Mouse (Mus musculus) left cerebral cortex, postnatal 10 days (tissue): ENCODE data around the gene Gstm2. TPM values are rescaled to one million over a fixed set of nuclear protein-coding genes. Genes with fewer than 3 reads are reported as not detected.
"Not testable (repeated sequence)": the region's sequence is repeated elsewhere in the genome, so short reads cannot be mapped to it uniquely, and the experiment has no call there.

ENCODE experiments used
- DNase-seq, 2 experiments: peaks; one replicate each; pipeline ENCODE4 v3.0.0; 2021 to 2022; ENCODE audit warnings: low spot score in 2 of 2, mixed read lengths in 1 of 2; ENCODE audit errors: extremely low spot score in 1 of 2
- intact Hi-C: fragments of 180-260 bp; cut with DNase I; formaldehyde crosslinking; loops from one replicate; pipeline ENCODE4 v1.15.1; 2025
- total RNA-seq, 2 experiments: library from RNA; stranded (reverse); gene quantifications; 2 replicates each; pipeline ENCODE4 v1.2.3; 2021

Gene Gstm2
- total RNA-seq, 2 experiments from 2014 or later = 2.5 to 3.7 TPM

GRCm38 (mm10) chr3:107953906-107954305 is 32.3 kb downstream of the Gstm2 start:
- DNase-seq = no peak
- intact Hi-C loops = loop anchor here (5.0 kb wide), 1 partner anchor 63 kb away; the partner anchor contains the start of gene Gstm1

DNA sequence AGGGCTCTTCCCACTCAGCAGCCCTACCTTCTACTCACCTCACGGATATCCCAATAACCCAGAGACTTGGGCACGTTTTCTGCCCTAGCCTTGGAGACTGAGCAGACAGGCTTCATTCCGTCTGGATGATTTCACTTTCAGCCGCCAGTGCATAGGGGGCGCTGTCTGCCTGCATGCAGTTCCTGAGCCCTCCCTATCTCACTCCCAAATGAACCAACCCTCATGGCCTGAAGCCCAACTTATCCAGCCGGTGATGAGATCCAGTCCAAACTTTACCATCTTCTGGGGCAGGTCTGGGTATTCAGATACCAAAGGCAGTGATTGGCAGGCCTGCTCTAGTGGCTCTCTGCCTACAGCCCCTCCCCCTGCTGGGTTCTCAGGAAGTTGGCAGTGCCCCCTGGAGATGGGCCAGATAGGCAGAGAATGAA is 32.9 kb downstream of the Gstm2 start:
- intact Hi-C loops = loop anchor here (5.0 kb wide), 1 partner anchor 64 kb away; the partner anchor contains the start of gene Gstm1

DNA sequence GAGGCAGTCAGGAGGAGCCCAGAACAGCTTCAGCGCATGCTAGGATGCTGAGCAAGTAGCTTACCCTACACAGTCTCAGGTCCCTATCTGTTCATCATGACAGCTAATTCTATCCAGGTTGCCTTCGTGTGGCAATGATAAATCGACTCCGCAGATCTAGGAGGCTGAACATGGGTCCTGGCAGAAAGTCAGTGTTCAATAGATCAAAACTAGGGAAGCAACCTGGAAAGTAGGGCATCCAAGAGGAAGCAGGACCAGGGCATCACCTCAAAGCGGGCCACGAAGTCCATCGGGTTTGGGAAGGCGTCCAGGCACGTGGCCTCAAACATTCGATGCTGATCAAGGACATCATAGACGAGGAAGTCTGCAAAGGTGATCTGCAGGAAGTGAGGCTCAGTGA is 35.7 kb downstream of the Gstm2 start:
- intact Hi-C loops = loop anchor here (5.0 kb wide), 1 partner anchor 67 kb away; the partner anchor contains the start of gene Gstm1
- DNase-seq = no peak

More for the DNA sequence above, 32.9 kb downstream of the Gstm2 start:
- DNase-seq = peak; percentile 36 to 81

DNA sequence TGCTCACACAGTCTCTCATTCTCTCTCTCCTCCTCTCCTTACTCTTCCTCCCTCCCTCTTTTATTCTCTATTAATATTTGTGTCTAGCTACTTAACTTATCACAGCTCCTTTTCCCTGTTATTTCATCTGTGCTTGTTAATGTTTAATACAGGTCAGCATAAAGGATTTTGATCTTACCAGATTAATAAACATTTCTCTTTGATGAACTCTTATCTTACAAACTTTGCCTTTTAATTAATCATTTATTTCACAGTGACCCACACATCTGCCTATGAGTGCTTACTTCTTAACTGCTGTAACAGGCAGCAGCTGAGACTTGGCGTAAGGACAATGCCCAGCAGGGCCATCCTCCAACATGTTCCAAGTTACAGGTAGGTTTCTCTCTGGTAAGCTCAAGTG is 36.8 kb downstream of the Gstm2 start:
- intact Hi-C loops, DNase-seq: not testable (repeated sequence)

DNA sequence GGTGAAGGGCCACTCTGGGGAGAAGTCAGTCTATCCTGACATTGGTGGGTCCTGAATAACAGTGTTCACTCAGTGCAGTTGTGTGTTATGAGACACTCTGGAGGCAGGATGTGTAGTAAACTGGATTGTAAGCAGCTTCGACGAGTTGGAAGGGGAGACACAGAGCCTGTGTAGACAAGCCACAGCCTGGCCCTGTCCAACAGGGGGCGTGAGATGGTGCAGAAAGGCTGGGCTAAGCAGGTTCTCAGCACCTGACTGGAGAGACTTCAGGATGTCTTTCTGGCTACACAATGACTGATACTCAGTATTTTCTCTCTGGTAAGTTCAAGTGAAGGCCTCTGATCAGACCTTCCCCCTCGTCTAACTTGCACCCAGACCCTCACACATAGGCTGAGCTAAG is 40.5 kb downstream of the Gstm2 start:
- no peak for DNase-seq
- intact Hi-C loops = no loop called here

DNA sequence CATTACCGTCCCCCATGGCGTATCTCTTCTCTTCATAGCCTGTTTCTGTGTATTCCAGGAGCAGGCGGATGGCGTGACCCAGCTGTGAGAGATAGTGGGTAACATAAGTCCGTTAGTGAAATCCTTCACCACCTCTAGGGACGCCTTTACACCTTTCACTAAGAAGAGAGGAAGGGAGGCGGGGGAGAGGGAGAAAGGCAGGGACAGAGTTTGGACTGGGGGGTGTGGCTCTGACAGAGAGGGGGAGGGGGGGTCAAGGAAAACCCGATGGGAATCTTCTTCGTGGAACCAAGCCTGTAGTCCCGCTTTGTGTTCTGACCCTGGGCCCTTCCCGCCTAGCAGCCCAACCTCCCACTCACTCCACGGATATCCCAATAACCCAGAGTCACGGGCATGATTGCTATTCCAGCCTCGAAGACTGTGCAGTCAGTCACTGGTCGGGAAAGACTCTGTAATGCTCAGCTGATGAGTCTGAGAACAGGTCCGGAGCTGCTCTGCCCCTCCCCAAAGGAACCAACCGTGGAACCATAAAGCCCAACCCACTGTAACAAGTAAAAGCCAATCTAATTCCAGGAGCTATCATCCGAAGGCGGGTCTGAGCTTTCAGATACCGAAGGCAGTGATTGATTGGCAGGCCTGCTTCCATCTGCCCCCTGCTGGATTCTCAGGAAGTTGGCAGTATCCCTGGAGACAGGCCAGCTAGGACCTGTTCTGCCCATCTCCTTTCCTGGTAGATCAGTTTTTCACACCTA is 42.8 kb downstream of the Gstm2 start, which contains the start of gene Gstm6:
Gstm6 (minus strand) TSS at position 511 of the 752 bp plus-strand sequence.
- intact Hi-C loops = no loop called here
- DNase-seq = peak in 1 of 2 experiments; percentile 53

DNA sequence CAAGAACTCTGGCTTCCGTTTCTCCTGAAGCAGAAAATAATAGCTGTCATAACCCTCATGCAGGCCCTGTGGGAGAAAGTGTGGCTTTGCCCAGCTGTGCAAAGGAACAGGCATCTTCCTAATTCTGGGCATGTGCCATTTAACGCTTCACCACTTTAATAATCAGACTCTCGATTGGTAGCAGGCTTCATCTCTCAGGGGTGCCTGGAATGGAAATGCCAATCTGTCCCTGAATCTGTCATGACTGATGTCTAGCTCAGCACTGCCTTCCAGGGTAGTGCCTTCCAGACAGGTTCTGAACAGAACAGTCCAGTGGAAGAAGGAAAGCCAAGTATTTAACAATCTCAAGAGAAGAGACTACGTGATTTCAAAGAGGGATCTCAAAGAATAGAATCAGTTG is 45.0 kb downstream of the Gstm2 start:
- no peak for DNase-seq
- intact Hi-C loops = no loop called here

- no peak for DNase-seq
Measured at GRCm38 (mm10) chr3:107940524-107940923, 45.7 kb downstream of the Gstm2 start.

GRCm38 (mm10) chr3:107939830-107940229 is 46.4 kb downstream of the Gstm2 start:
- intact Hi-C loops = loop anchor here (10.0 kb wide), 2 partner anchors 75 to 205 kb away; partner anchors contain the start of genes Gnai3 and Gstm1
- peak; percentile 25 to 52 for DNase-seq

More at GRCm38 (mm10) chr3:107940524-107940923, 45.7 kb downstream of the Gstm2 start:
- intact Hi-C loops = no loop called here

GRCm38 (mm10) chr3:107939403-107939802 is 46.9 kb downstream of the Gstm2 start:
- intact Hi-C loops = loop anchor here (10.0 kb wide), 2 partner anchors 75 to 205 kb away; partner anchors contain the start of genes Gnai3 and Gstm1

GRCm38 (mm10) chr3:107935888-107936287 is 50.4 kb downstream of the Gstm2 start:
- intact Hi-C loops = loop anchor here (10.0 kb wide), 2 partner anchors 79 to 209 kb away; partner anchors contain the start of genes Gnai3 and Gstm1
- DNase-seq = no peak

More at GRCm38 (mm10) chr3:107939403-107939802, 46.9 kb downstream of the Gstm2 start:
- peak in 1 of 2 experiments; percentile 71 for DNase-seq

GRCm38 (mm10) chr3:107935268-107935667 is 51.0 kb downstream of the Gstm2 start:
- intact Hi-C loops = loop anchor here (10.0 kb wide), 2 partner anchors 80 to 210 kb away; partner anchors contain the start of genes Gnai3 and Gstm1
- DNase-seq = peak in 1 of 2 experiments; percentile 9

GRCm38 (mm10) chr3:107932128-107932527 is 54.1 kb downstream of the Gstm2 start:
- DNase-seq = no peak
- intact Hi-C loops = loop anchor here (10.0 kb wide), 2 partner anchors 83 to 213 kb away; partner anchors contain the start of genes Gnai3 and Gstm1

Other genes with a start within 250 kb of the Gstm2 start
- gene Csf1, start 226.0 kb downstream of the Gstm2 start, total RNA-seq = 1 to 10 TPM; 7.5 to 8.3 TPM
- not detected for gene Eps8l3, start 109.2 kb downstream of the Gstm2 start, total RNA-seq
- gene Gstm5, start 90.6 kb downstream of the Gstm2 start, total RNA-seq = 100 to 1,000 TPM; 138 to 141 TPM
- 10 to 100 TPM; 44.2 TPM for gene Gstm7, start 54.6 kb downstream of the Gstm2 start, total RNA-seq
- 1 to 10 TPM; 3.6 to 7.2 TPM for gene Gstm6, start 42.7 kb downstream of the Gstm2 start, total RNA-seq
- gene Gstm3, start 17.2 kb downstream of the Gstm2 start, total RNA-seq = not detected
- gene Gstm1, start 31.5 kb upstream of the Gstm2 start, total RNA-seq = 10 to 100 TPM; 54.5 to 67.8 TPM
- gene Gstm4, start 58.4 kb upstream of the Gstm2 start, total RNA-seq = 10 to 100 TPM; 13.2 to 13.5 TPM
- 10 to 100 TPM; 51.8 to 53.7 TPM for gene Ampd2, start 100.2 kb upstream of the Gstm2 start, total RNA-seq
- not detected for gene Gnat2, start 106.3 kb upstream of the Gstm2 start, total RNA-seq
- gene Gnai3, start 159.7 kb upstream of the Gstm2 start, total RNA-seq = 10 to 100 TPM; 46.6 to 50.9 TPM
- 10 to 100 TPM; 20.4 to 21.3 TPM for gene Gpr61, start 168.4 kb upstream of the Gstm2 start, total RNA-seq
- gene Amigo1, start 199.9 kb upstream of the Gstm2 start, total RNA-seq = 10 to 100 TPM; 36.4 to 38.5 TPM
- 10 to 100 TPM; 11.0 to 12.7 TPM for gene Cyb561d1, start 214.8 kb upstream of the Gstm2 start, total RNA-seq
- 10 to 100 TPM; 22.2 to 24.8 TPM for gene Atxn7l2, start 224.5 kb upstream of the Gstm2 start, total RNA-seq
- gene Sypl2, start 240.2 kb upstream of the Gstm2 start, total RNA-seq = 1 to 10 TPM; 1.1 to 1.3 TPM